Mouse (Mus musculus): ENCODE measurements around the gene L1cam.
A peak's percentile ranks its signal among the peaks of the same experiment; 100 is the strongest.

The L1cam gene

DNA sequence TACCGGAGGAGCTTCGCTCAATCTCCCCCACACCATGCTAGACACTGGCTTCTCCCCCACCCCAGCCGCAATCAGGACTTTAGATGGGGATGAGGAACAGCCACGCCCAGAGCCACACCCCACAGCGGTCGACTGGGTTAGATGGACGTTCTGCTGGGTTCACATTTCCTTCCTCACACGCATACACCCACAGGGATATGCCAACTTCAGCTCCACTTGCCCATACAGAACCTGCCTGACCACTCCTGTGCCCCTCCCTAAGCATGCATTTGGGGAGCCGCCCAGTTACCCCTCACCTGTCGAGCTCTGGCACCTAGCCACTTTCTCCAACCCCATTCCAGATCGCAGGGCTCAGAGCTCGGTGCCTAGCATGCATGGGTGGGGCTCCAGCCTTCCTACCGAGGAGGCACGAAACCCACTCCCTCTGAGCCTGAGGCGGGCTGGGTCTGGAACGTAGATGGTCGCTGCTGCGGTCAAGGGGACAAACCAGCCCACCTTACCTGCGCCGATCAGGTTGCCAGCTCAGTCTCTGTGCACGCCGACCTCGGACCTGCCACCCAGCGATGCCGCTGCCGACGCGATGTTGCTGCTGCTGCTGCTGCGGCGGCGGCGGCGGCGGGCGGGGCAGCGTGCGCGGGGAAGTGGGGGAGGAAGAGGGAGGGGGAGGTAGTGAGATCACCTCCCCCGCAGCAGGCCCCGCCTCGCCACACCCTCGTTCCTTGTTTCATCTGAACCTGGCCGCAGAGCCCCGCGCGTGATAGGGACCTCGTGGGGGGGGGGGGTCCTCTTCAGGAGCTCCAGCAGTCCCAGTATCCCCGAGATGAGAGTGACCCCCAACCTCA, 15.5 kb downstream of the L1cam start:
- DNase-seq (ENCODE audit: low spot score in 2 of 2), result peak; percentile 45 to 57

DNA sequence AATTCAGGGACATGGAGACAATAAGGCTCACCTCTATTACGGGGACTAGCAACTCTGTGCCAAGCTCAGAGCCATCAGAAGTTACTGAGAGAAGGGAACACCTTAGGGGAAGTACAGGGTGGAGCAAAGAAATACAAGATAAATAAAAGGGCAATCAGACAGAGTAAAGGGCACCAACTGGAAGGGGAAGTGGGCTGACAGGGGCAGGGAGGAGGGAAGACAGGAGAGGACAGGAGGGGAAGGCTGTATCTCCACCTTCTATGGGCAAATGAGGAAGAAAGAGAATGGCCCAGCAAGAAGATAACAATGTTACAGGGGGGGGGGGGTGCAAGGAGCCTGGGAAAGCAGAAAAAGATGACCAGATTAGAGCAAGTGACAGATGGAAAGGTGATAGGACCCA, 18.9 kb downstream of the L1cam start:
- no peak for DNase-seq (ENCODE audit: low spot score in 2 of 2)

DNA sequence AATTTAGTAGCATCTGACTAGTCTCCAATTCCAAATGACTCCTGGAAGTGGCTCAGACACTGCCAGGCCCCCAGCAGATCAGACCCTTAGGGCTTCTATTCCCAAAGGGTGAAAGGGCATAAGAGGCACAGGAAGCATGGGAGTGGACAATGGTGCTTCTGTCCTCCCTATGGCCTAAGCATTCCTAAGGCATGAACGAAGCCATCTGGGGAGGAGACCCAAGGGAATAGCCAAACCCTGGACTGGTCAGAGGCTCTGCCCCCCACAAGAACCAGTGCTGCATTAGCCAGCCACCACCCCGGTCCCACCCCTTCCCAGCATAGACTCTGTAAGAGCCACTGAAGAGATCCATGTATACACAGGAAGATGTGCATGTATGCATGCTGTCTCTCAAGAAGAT, 20.0 kb downstream of the L1cam start:
- no peak for DNase-seq (ENCODE audit: low spot score in 2 of 2)

GRCm38 (mm10) chrX:73871956-73872355, 23.9 kb downstream of the L1cam start:
- no peak for DNase-seq (ENCODE audit: low spot score in 2 of 2)

DNA sequence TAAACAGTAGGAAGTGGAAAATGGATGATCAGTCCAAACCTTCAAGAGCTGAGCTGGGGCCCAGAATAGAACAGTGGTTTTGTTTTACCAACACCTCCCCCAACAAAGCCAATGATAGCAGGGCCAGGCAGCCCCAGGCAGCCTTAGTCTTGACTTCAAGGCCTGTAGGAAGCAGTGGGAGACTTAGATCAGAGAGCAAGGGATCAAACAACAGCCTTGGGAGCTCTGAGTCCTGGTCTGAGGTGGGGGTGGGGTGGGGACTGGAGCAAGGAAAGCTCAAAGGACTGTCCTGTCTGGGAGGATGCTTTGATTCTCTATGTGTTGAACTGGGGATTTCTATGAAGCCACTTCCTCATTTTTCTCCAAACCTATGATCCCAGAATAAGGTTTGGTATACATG, 24.4 kb downstream of the L1cam start:
- no peak for DNase-seq (ENCODE audit: low spot score in 2 of 2)

DNA sequence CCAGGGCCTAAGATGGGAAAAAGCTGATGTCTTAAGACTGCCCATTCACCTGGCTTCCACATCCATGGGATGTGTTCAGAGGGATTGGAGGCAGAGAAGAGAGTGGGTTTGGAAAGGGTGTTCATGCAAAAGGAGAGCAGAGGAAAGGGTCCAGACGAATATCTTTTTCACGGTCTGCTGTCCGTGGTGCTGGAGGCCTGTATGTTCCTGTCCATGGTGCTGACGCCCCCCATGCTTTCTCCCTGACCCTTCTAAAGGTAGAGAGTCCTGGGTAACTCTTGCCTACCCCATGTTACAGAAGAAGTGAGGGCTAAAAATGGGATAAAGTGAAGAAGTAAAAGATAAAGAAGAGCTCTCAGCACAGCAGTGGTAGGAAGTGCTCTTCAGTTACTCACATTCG, 26.6 kb downstream of the L1cam start:
- no peak for DNase-seq (ENCODE audit: low spot score in 2 of 2)

DNA sequence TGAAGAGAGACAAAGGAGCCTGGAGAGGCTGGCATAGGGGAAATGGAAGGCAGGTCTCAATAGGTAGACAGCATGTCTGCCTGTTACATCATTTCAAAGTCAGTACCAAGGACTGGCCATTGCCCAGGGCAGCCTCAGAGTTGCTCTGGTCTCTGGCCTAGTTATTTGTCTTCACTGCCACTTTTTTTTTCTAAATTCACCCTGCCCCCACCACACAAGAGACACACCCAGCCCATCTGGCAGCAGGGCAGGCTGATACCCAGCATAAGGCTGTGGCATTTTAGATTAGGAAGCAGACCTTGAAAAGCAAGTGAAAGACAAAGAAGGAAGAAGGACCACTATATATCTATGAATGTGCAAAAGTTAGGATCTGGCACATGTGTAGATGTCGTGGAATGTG, 28.1 kb downstream of the L1cam start:
- DNase-seq (ENCODE audit: low spot score in 2 of 2), result peak in 1 of 2 experiments; percentile 20

DNA sequence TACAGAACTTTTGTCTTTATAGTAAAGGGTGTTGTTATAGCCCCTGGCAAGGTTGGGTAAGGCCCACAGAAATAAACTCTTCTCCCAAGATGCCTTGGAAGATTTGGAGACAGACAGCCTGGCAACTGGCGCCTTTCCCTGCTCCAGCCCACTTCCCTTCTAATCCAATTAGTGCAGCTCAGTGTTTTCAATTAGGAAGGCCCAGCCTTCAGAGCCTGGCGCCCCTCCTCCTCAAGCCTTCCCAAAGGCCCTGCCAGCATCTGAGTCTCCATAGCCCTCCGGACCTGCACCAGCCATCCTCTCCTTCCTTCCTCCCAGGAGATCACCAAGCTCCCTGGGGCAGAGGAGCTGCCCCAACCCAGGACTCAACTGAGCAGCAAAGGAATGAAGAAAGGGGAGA, 28.6 kb downstream of the L1cam start:
- no peak for DNase-seq (ENCODE audit: low spot score in 2 of 2)

- no peak for DNase-seq (ENCODE audit: low spot score in 2 of 2)
Observed at GRCm38 (mm10) chrX:73864692-73865091, 31.2 kb downstream of the L1cam start.

GRCm38 (mm10) chrX:73855087-73855408, 40.9 kb downstream of the L1cam start:
- DNase-seq (ENCODE audit: low spot score in 2 of 2), result no peak

- DNase-seq (ENCODE audit: low spot score in 2 of 2), result no peak
Observed at GRCm38 (mm10) chrX:73854326-73855086, 41.4 kb downstream of the L1cam start.

DNA sequence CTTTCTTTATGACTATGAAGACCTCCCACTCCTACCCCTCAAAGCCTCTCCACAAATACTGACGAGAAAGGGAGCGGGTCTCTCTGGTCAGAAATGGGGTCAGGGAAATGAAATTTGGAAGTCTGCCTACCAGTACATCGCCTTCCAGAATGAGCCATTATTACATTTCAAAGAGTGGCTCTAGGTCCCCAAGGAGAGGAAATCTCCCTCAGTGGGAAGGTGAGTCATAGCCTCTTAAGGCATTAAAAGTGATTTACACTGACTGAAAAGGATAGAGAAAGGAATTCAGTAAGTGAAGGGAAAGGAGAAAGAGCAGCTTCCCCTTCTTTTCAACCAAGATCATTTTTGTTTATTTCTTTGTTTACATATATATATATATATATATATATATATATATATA, 59.2 kb downstream of the L1cam start:
- no peak for DNase-seq (ENCODE audit: low spot score in 2 of 2)

GRCm38 (mm10) chrX:73835731-73836130, 60.2 kb downstream of the L1cam start:
- no peak for DNase-seq (ENCODE audit: low spot score in 2 of 2)

- DNase-seq (ENCODE audit: low spot score in 2 of 2), result peak; percentile 3 to 14
Observed at GRCm38 (mm10) chrX:73824185-73825151, 71.4 kb downstream of the L1cam start, which contains the start of gene Pdzd4. Gene Pdzd4, minus strand, starts transcription at chrX:73824969.

DNA sequence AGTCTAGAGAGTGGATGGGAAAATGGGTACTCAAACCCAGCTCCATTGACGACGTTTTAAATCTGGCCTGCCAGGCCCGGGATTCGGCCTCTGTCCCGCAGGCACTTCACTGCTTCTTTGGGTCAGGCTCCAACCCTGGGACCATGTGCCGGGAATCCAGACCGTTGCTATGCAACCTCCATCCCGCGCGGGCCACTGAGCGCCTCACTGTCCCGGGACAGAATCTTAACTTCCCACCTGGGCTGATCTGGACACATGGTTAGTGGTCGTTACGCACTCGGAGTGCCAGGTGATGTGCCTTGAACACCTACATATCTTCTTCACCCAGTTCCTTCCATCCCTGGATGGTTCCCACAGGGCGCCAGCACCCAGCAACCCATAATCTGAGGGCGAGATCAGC, 72.2 kb downstream of the L1cam start:
- no peak for DNase-seq (ENCODE audit: low spot score in 2 of 2)

- DNase-seq (ENCODE audit: low spot score in 2 of 2), result no peak
Observed at GRCm38 (mm10) chrX:73816596-73817314, 79.2 kb downstream of the L1cam start.

GRCm38 (mm10) chrX:73815072-73815471, 80.8 kb downstream of the L1cam start:
- DNase-seq (ENCODE audit: low spot score in 2 of 2), result no peak

- no peak for DNase-seq (ENCODE audit: low spot score in 2 of 2)
Observed at GRCm38 (mm10) chrX:73805814-73806213, 90.1 kb downstream of the L1cam start.
